Mouse (Mus musculus): ENCODE data around the gene Donson. TPM values are rescaled to one million over a fixed set of nuclear protein-coding genes. Genes with fewer than 3 reads are reported as not detected.

The Donson gene
- total and polyA plus RNA-seq, 3 experiments, result 2.4 to 4.9 (median 3.9) TPM

DNA sequence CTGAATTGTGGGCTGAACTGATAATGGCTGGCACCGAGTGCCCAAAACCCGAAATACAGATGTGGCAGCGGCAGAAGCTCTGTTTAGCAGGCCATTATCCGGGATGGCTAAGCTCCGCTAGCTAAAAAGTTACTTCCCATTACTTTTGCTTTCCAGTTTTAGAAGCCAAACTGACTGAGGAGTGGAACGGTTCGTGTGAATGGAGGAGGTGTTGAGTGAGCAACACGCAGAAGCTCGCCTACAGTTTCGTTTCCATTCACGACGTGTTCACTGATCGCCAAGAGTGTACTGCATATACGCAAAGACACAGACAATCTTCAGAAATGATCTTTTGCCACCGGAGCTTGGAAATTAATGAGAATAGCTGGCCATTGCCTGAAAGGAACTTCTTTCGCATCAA, 26.2 kb downstream of the Donson start:
- H3K36me3 ChIP-seq (ENCODE audit: control insufficient read depth, insufficient read depth, low read length), result peaks cover 76% of the 10 kb centered on the region
- peaks cover 11% of the 10 kb centered on the region for H3K4me1 ChIP-seq (ENCODE audit: control insufficient read depth, insufficient read depth, low read length)
- 58% methylated on average over 16 of the region's 16 CpGs for WGBS
- no peaks in the 10 kb centered on the region for H3K27me3 ChIP-seq (ENCODE audit: control insufficient read depth, insufficient read depth, low read length)
- no peak for DNase-seq
- no peak for TF ChIP-seq EP300 (IDR thresholded peaks at IDR 0.05; ENCODE audit: insufficient read depth, low read depth, low read length)
- TF ChIP-seq CTCF (IDR thresholded peaks at IDR 0.05), result no peak
- TF ChIP-seq POLR2A (IDR thresholded peaks at IDR 0.05; ENCODE audit: insufficient read depth, low read depth, low read length), result no peak
- peaks cover 6% of the 10 kb centered on the region; the same call in 1 of the 2 replicates for H3K79me2 ChIP-seq (replicated peaks; ENCODE audit: control insufficient read depth, insufficient read depth, low read length)
- H3K4me3 ChIP-seq, result no peak overlapping the region
- intact Hi-C loops (cut with DNase I), result loop anchor here (2.0 kb wide), 1 partner anchor 16 kb away; the partner anchor contains the start of genes Gart and Son
- no peak overlapping the region for H3K27ac ChIP-seq
- H3K9ac ChIP-seq (ENCODE audit: low read depth, low read length), result no peak overlapping the region

DNA sequence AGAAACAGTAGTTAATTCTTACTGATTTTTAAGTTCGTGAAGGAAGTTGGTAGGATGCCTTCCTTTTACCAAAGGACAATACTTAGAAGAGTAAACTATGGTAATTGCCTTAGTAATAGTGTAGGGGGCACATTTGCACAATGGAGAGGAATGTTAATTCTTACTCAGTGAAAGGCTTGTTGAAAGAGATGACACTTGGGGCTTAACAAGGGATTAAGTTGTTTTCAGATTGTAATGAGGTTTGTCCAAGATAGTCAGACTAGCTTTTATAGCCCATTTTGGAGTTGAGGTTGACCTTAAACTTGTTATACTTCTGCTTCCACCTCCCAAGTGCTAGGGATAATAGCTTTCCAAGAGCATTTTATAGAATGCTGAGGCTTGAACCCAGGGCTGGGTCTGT, 27.2 kb downstream of the Donson start:
- Histone ChIP-seq H3K4me1 (ENCODE audit: control insufficient read depth, insufficient read depth, low read length) (peaks cover 11% of the 10 kb centered on the region), H3K4me3 (no peak overlapping the region), H3K27ac (no peak overlapping the region), H3K27me3 (ENCODE audit: control insufficient read depth, insufficient read depth, low read length) (no peaks in the 10 kb centered on the region), H3K36me3 (ENCODE audit: control insufficient read depth, insufficient read depth, low read length) (peaks cover 73% of the 10 kb centered on the region), H3K9ac (ENCODE audit: low read depth, low read length) (no peak overlapping the region), H3K79me2 (replicated peaks; ENCODE audit: control insufficient read depth, insufficient read depth, low read length) (peaks cover 9% of the 10 kb centered on the region; the same call in 1 of the 2 replicates)
- no peak for TF ChIP-seq CTCF (IDR thresholded peaks at IDR 0.05)
- TF ChIP-seq EP300 (IDR thresholded peaks at IDR 0.05; ENCODE audit: insufficient read depth, low read depth, low read length), result no peak
- TF ChIP-seq POLR2A (IDR thresholded peaks at IDR 0.05; ENCODE audit: insufficient read depth, low read depth, low read length), result no peak
- no peak for DNase-seq
- intact Hi-C loops (cut with DNase I), result no loop called here
- 52% methylated on average over 1 of the region's 1 CpGs for WGBS

DNA sequence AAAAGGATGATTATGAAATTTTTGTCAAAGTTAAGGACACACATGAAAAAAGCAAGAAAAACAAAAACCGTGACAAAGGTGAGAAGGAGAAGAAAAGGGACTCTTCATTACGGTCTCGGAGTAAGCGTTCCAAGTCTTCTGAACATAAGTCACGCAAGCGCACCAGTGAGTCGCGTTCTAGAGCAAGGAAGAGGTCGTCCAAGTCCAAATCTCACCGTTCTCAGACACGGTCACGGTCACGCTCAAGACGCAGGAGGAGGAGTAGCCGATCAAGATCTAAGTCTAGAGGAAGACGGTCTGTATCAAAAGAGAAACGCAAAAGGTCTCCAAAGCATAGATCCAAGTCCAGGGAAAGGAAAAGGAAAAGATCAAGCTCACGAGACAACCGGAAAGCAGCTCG, 28.8 kb downstream of the Donson start:
- H3K79me2 ChIP-seq (replicated peaks; ENCODE audit: control insufficient read depth, insufficient read depth, low read length), result peaks cover 15% of the 10 kb centered on the region
- peaks cover 11% of the 10 kb centered on the region for H3K4me1 ChIP-seq (ENCODE audit: control insufficient read depth, insufficient read depth, low read length)
- no peak overlapping the region for H3K27ac ChIP-seq
- no peak overlapping the region for H3K9ac ChIP-seq (ENCODE audit: low read depth, low read length)
- intact Hi-C loops (cut with DNase I), result no loop called here
- H3K36me3 ChIP-seq (ENCODE audit: control insufficient read depth, insufficient read depth, low read length), result peaks cover 60% of the 10 kb centered on the region
- DNase-seq, result no peak
- H3K4me3 ChIP-seq, result no peak overlapping the region
- 96% methylated on average over 20 of the region's 20 CpGs for WGBS
- TF ChIP-seq EP300 (IDR thresholded peaks at IDR 0.05; ENCODE audit: insufficient read depth, low read depth, low read length) (no peak), POLR2A (IDR thresholded peaks at IDR 0.05; ENCODE audit: insufficient read depth, low read depth, low read length) (no peak), CTCF (IDR thresholded peaks at IDR 0.05) (no peak)
- no peaks in the 10 kb centered on the region for H3K27me3 ChIP-seq (ENCODE audit: control insufficient read depth, insufficient read depth, low read length)

DNA sequence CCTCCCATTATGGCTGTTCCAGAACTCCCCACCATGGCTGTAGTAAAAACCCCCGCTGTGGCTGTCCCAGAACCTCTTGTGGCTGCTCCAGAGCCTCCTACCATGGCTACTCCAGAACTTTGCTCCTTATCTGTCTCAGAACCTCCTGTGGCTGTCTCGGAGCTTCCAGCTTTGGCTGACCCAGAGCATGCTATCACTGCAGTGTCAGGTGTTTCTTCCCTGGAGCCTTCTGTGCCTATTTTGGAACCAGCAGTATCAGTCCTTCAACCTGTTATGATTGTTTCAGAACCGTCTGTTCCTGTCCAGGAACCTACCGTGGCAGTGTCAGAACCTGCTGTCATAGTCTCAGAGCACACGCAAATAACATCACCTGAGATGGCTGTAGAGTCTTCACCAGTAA, 30.1 kb downstream of the Donson start:
- Histone ChIP-seq H3K27ac (no peak overlapping the region), H3K79me2 (replicated peaks; ENCODE audit: control insufficient read depth, insufficient read depth, low read length) (peaks cover 14% of the 10 kb centered on the region), H3K9ac (ENCODE audit: low read depth, low read length) (no peak overlapping the region), H3K36me3 (ENCODE audit: control insufficient read depth, insufficient read depth, low read length) (peaks cover 55% of the 10 kb centered on the region), H3K4me3 (no peak overlapping the region), H3K27me3 (ENCODE audit: control insufficient read depth, insufficient read depth, low read length) (no peaks in the 10 kb centered on the region), H3K4me1 (ENCODE audit: control insufficient read depth, insufficient read depth, low read length) (peaks cover 11% of the 10 kb centered on the region)
- intact Hi-C loops (cut with DNase I), result no loop called here
- DNase-seq, result no peak
- 59% methylated on average over 5 of the region's 5 CpGs for WGBS
- TF ChIP-seq CTCF (IDR thresholded peaks at IDR 0.05), result no peak
- TF ChIP-seq EP300 (IDR thresholded peaks at IDR 0.05; ENCODE audit: insufficient read depth, low read depth, low read length), result no peak
- TF ChIP-seq POLR2A (IDR thresholded peaks at IDR 0.05; ENCODE audit: insufficient read depth, low read depth, low read length), result no peak

DNA sequence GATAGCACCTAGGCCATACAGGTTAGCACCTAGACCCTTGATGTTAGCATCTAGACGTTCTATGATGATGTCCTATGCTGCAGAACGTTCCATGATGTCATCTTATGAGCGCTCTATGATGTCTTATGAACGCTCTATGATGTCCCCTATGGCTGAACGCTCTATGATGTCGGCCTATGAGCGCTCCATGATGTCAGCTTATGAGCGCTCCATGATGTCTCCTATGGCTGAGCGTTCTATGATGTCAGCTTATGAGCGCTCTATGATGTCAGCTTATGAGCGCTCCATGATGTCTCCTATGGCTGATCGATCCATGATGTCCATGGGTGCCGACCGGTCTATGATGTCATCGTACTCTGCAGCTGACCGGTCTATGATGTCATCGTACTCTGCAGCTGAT, 31.3 kb downstream of the Donson start:
- TF ChIP-seq CTCF (IDR thresholded peaks at IDR 0.05), result no peak
- TF ChIP-seq POLR2A (IDR thresholded peaks at IDR 0.05; ENCODE audit: insufficient read depth, low read depth, low read length), result no peak
- TF ChIP-seq EP300 (IDR thresholded peaks at IDR 0.05; ENCODE audit: insufficient read depth, low read depth, low read length), result no peak
- H3K27ac ChIP-seq, result no peak overlapping the region
- peaks cover 16% of the 10 kb centered on the region for H3K79me2 ChIP-seq (replicated peaks; ENCODE audit: control insufficient read depth, insufficient read depth, low read length)
- no peak for DNase-seq
- WGBS, result 97% methylated on average over 17 of the region's 17 CpGs
- no peak overlapping the region for H3K4me3 ChIP-seq
- intact Hi-C loops (cut with DNase I), result no loop called here
- peaks cover 9% of the 10 kb centered on the region for H3K4me1 ChIP-seq (ENCODE audit: control insufficient read depth, insufficient read depth, low read length)
- H3K9ac ChIP-seq (ENCODE audit: low read depth, low read length), result no peak overlapping the region
- H3K36me3 ChIP-seq (ENCODE audit: control insufficient read depth, insufficient read depth, low read length), result peaks cover 51% of the 10 kb centered on the region
- H3K27me3 ChIP-seq (ENCODE audit: control insufficient read depth, insufficient read depth, low read length), result no peaks in the 10 kb centered on the region

DNA sequence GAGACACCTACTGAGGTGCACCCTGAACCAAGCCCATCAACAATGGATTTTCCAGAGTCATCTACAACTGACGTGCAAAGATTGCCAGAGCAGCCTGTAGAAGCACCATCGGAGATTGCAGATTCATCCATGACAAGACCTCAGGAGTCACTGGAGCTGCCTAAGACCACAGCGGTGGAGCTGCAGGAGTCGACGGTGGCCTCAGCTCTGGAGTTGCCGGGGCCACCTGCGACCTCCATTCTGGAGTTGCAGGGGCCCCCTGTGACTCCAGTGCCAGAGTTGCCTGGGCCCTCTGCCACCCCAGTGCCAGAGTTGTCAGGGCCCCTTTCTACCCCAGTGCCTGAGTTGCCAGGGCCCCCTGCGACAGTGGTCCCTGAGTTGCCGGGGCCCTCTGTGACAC, 33.3 kb downstream of the Donson start:
- Histone ChIP-seq H3K79me2 (replicated peaks; ENCODE audit: control insufficient read depth, insufficient read depth, low read length) (peaks cover 20% of the 10 kb centered on the region), H3K27me3 (ENCODE audit: control insufficient read depth, insufficient read depth, low read length) (no peaks in the 10 kb centered on the region), H3K36me3 (ENCODE audit: control insufficient read depth, insufficient read depth, low read length) (peaks cover 43% of the 10 kb centered on the region), H3K9ac (ENCODE audit: low read depth, low read length) (no peak overlapping the region), H3K4me3 (no peak overlapping the region), H3K4me1 (ENCODE audit: control insufficient read depth, insufficient read depth, low read length) (peaks cover 6% of the 10 kb centered on the region), H3K27ac (no peak overlapping the region)
- TF ChIP-seq CTCF (IDR thresholded peaks at IDR 0.05), result no peak
- no peak for TF ChIP-seq POLR2A (IDR thresholded peaks at IDR 0.05; ENCODE audit: insufficient read depth, low read depth, low read length)
- TF ChIP-seq EP300 (IDR thresholded peaks at IDR 0.05; ENCODE audit: insufficient read depth, low read depth, low read length), result no peak
- intact Hi-C loops (cut with DNase I), result no loop called here
- DNase-seq, result no peak
- WGBS, result 93% methylated on average over 9 of the region's 9 CpGs
